Mouse (Mus musculus) kidney, postnatal 25 days (tissue): Measurements from ENCODE around the gene Slc22a23.

Source experiments
- DNase-seq, 2 experiments: peaks; one replicate each; pipeline ENCODE4 v3.0.0; 2021; ENCODE audit warnings: mixed read lengths in 2 of 2

Slc22a23 gene

DNA sequence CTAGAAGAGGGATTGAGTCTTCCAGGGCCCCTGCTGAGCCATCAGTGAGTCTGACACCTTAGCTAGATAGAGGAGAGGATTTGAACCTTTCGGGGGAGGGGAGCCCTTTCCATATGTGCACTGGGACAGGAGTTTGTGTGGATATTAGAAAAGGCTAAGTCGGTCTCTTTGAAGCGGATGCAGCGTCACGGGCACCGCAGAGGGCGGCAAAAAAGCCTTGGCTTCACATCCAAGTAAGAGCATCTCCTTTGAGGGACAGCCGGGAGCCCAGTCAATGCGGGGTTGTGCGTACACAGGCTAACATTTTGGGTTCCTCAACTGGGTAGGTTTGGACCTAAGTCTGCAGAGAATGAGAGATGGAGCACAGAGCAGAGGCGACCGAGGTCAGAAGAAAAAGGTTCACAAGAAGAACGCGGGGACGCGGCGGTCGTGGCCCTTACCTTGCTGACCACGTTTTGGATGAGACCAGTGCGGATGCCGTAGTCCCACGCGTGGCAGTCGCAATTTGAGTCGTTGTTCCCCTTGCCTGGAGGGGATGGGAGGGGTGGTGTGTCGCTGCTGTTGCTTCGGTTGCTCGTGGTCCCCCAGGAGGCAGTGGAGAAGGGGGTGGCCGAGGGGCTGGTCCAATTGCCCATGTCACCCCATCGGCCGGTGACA, 1.1 kb downstream of the Slc22a23 start:
- DNase-seq: peak; percentile 23 to 43

DNA sequence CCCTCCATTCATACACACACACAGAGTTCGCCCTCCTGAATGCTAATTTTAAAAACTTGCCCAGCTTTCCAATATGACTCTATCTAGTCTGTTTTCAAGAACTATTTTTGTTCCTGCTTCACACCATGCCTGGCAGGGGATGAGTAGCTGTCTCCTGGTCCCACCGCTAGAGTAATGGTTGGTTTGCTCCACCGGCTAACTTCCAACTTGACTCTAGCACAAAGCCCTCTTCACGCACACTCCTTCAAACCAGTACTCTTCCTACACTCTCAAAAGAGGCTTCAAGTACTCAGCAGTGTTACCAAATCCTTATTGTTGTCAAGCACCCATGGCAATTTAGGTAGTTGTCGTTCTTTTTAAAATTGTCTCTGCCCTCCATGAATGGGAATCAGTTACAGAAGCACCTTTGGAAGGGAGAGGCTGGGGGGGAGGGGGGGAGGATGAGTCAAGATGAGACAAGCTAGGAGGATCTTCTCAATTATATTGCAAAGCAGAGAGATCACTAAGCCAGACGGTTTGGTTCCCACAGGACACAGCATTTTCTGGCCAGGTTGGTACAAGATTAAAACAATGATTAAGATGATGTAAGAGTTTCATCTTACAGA, 2.6 kb downstream of the Slc22a23 start:
- no peak for DNase-seq

DNA sequence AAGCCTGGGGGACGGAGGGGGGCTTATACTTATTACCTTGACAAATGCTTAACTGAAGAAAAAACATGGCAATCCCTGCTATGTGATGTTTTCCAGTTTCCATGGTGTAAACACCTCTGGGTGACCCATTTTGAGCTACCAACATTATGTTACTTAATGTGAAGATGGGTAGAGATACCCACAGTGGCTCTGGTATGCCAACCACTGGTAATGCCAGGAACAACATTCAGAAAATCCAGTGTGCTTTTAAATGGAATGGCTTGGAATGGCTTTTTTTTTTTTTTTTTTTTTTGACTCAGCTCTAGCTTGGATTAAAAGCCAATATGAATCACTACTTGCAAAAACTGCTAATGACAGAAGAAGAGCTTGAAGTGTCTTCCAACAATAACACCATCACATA, 8.1 kb downstream of the Slc22a23 start:
- no peak for DNase-seq

DNA sequence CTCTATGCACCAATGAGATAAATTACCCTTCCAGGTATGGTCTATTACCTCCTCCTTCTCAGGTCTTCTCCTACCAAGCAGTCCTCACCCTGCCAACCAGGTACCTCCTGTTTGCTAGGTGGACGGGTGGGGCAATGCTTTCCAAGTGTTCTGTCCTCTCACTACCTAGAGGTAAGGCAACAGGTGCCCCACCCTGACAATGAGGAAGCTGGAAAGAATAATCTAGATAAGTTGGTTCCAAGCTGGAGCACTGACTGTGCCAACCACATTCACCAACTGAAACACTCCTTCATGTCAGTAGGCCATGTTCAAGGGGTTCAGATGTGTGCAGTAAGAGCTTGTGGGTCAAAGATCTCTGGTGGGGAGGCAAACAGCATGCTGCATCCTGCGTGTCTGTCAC, 10.1 kb downstream of the Slc22a23 start:
- DNase-seq: no peak

DNA sequence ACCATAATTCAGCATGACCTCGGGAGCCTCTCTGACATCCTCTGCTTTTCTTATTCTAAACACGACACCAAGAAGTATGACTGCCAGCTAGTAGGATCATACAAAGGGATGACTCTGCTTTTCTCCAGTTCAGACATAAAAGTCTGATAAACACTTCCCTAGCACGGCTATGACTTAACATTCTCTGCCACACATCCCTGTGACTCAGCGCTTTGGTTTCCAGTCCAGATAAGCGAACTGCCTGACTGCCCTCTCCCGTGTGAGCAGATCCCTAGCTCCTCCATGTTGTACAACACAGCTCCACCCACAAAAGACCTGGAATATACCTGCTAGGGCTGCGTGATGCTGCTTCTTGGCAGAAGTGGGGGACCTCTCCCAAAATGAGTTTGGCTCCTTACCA, 12.2 kb downstream of the Slc22a23 start:
- DNase-seq: no peak

DNA sequence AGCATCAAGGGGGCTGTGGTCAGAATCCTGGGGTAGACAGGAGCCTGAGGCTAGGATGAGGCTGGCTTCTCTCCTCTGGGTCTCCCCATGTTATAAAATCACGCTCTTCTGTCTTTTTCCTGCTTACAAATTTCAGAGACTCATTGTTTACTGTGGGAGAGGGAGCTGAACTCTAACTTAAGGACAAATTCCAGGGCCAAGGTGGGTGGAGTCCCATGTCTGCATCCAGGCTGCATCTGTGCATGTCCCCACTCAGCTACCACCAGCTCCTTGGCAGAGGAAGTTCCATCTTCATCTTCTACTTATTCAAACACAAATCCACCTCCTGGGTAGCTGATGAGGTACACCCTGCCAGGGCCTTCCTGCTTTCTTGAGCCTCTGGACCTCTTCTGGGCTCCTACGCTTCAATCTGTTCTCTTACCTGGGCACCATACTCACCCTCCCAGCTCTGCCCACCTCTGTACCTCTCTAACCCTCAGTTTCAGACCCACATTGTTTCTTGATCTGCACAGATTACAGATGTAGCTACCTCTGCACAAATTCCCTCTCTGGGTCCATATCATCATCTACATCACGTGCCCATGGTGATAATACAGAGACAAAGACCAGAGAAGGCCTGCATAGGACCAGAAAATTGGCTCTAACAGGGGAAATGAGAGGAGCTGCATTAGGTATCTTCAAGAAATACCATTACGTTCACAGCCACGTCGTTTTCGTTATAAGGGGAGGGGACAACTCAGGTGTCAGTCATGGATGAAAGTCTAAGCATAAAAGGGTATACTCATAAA, 13.4 kb downstream of the Slc22a23 start:
- peak in 1 of 2 experiments; percentile 29 for DNase-seq

DNA sequence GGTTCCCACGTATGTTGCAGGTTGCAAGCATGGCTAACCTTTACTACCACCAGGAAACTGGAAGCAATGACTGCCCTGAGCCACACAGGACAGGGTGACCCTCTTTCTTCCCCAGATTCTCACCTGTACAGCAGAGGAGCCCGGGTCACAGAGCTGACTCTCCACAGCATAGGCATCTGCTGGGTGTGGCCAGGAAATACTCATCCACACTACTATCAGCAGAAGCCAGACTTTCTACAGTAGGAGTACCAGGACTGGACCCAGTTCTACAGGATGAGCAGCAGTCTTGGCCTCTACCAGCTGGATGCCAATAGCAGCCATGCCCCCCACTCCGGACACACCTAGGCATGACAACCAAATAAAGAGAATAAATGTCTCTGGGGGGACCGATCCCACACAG, 15.4 kb downstream of the Slc22a23 start:
- DNase-seq: no peak

DNA sequence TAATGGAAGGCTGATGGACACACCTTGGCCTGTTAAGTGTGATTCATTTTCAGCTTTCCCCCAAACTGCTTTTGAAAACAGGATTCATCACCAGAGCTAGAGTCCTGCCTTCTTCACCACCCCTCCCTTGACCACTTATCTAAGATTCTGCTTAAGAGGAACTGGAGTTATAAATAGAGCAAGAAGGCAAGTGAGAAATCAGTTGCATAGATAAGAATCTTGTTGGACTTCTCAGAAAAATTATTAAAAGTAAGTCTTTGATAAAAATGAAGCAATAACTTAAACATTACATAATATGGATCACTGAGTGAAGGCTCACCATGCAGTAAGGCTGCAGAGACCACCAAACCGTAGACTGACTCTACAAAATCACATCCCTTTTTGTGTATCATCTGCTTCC, 18.0 kb downstream of the Slc22a23 start:
- DNase-seq: no peak

DNA sequence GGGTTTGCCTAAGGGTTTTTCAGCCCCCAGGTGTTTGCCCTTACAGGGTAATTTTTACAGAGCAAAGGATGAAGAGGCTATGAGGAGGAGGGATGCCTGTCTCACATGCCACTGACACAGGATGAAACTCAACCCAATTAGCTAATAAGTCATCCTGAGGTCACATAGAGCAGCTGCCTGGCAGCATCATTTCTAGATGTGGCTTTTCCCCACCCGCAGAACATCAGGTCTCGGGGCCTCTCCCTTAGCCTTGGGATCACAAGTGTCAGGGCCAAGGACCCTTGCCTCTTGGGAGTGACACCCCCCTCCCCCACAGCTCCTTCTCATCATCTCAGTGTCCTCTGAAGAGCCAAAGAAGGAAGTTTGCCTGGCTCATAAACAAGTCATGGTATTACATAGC, 21.6 kb downstream of the Slc22a23 start:
- DNase-seq: no peak

DNA sequence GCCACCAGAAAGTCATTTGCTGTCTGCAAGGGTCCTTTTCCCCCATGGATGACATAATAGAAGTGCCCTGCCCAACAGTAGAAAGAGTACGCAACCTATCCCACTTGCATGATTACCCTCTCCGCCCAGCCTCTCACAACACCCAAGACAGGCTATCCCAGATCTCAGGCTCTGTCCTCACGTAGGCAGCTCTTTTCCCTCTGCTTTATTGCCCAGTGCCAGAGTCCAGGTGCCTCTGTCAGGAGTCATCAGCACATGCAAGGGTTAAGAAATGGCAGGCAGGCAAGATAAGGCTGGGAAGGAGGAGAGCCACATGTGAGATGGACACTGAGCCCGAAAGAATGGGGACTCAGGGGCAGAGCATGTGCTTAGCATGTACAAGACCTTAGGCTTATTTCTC, 24.5 kb downstream of the Slc22a23 start:
- no peak for DNase-seq

DNA sequence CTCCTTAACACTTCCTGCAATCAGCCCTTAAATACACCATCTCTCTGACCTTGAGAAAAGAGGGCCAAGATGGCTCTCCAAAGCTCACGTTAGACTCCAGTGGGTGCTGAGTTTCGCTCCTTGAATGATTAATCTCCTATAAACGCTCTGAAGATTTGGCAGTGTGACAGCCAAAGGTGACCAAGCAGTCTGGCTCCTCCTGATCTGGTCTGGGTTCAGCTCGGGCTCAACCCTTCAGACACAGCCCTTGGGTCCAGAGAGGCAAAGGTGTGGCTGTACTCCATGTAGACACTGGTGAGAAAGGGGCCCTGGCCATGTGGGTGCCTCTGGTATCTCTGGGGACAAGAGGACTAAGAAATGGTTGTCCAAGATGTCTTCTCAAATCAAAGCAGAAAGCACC, 27.9 kb downstream of the Slc22a23 start:
- peak; percentile 84 to 90 for DNase-seq

DNA sequence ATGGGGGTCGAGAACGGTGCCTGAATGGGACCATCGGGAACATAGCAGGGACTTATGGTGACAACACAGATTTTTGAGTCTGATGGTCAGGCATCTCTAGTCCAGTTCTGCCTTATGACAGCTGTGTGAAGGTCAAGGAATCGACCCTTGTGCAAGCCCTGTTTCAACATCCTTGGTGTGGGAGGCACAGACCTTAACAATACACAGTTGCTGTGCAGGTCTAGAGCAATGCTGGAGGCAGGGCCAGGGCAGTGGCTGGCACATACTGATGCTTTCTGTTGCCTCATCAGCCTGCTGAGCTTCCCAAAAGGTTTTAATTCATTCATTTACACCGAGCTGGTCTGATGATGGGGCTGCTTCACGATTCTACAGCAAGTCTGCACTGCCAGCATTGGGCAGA, 28.5 kb downstream of the Slc22a23 start:
- DNase-seq: peak in 1 of 2 experiments; percentile 54

DNA sequence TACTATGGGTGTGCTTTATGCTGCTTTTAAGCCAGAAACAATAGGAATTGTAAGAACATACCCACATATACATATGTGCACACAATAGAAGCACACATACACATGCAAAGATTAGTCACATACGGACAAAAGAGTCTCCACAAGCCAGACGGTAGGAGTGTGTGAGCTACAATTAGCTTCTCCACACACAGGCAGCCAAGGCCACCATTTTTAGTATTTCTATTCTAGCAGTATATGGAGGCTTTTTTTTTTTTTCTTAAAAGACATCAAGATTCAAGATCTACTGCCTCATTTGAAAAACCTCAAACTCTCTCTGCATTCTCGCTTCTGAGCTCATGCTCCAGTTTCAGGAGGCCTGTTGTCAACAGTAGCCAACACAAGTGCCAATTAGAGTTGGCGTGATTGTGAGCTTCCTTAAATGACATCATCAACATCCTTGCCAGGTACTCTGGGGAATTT, 31.9 kb downstream of the Slc22a23 start:
- DNase-seq: no peak

DNA sequence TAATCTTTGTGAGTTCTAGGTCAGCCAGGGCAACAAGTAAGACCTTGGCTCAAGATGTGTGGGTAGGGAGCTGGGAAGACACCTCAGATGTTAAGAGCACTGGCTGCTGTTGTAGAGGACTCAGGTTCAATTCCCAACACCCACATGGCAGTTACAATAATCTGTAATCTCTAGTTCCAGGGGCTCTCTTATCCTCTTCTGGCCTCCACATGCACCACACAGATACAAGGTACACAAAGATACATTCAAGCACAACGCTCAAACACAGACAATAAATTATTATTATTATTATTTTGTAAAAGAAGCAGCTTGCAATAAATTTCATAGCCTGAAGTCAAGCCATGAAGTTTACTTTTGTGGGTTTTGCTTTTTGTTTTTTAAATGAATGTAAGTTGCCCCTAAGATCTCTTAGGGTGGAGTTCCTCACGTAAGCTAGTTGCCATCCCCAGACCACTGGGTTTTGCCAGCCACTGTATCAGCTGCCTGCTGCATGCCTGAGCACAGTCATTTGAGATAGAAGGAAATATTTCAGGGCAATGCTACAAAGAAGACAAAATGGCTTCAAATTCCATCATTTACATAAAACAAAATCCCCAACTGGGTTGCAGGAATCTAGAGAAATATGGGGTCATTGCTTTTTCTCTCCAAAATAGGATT, 32.5 kb downstream of the Slc22a23 start:
- DNase-seq: no peak

DNA sequence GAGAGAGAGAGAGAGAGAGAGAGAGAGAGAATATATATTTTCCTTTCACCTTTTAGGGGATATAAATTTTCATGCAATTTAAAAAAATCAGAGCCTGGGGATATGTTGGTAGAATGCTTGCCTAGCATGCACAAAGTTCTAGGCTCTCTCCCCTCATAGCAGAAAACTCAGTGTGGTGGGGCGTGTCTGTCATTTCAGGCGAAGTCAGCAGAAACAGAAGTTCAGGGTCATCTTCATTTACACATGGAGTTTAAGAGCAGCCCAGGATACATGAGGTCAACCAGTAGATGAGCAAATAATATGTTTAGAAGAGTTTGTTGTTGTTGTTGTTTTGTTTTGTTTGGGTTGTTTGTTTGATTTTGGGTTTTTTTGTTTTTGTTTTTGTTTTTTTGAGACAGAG, 33.4 kb downstream of the Slc22a23 start:
- DNase-seq: no peak

DNA sequence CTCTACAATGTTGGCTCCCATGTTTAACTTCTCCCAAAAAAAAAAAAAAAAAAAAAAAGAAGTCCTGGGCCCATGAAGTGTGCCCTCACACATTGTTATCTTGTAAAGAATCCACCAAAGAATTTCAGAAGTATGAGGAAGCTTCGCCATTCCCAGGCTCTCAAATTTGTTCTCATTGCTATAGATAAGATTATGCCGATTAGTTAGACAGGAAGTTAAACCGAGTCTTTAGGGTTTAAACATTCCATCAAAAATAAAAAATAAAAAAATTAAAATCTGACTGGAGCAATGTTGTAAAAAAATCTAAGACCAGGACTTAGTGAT, 36.4 kb downstream of the Slc22a23 start:
- no peak for DNase-seq

DNA sequence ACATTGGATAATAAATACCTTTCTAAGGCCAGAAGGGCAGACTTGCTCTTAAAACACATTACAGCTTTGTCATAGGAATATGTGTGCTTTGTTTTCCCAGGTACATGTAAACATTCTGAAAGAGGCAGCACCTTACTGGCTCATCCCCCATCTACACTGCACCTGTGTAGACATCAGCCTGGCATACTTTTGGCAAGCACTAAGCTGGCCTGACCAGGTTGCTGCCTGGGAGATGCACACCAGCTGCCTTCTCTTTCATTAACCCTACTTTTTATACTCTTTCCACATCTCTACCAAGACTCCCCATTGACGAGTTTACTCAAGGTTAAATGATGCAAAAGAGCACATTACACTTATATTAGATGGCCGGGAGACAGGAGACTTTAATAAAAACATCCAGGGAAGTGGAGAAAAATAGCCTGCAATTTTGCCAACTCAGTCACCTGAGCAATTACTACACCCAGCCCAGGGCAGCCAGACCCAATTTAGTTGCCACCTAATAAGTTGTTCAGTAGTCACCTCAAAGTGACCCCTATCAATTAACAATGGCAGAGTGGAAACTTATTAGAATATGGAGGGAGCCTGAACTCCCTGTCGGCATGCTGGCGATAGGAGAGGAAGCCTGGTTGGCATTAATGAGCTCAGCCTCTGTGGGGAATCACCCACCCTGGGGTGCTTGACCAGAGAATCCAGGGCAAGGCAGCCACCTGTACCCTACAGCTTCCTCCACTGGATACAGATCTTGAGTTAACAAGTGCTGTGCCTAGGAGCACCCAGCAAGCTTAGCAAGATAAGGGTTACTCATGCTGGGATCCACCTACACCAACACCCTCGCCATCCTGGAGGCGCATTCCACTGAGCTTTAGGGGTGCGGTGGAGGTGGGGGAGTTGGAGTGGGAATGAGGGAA, 37.0 kb downstream of the Slc22a23 start:
- DNase-seq: peak in 1 of 2 experiments; percentile 67

DNA sequence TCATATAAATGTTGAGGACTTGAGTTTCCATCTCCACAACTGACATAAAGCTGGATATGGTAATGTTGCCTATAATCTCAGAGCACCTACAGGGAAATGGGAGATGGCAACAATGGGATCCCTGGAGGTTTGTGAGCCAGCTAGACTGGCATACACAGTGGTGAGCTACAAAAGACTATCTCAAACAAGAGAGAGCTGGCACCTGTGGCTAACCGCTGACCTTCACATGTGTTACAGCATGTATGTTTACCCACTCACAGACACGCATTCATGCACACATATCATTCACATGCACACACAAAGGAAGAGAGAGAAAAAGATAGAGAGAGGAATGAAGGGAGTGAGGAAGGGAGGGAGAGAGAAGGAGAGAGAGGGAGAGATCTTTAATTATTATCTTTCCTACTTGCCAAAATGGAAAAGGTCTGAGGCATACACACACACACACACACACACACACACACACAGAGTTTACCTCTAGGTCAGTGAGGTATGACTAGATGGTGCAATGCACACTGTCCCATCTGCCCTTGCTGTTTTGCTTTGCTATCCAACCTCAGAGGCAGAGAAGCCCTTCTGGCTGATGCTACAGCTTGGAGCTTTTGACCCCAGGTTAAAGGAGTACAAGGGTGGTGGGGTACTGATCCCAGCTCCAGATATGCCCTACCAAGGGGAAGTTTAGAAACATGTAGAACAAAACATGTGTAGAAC, 38.9 kb downstream of the Slc22a23 start:
- no peak for DNase-seq

DNA sequence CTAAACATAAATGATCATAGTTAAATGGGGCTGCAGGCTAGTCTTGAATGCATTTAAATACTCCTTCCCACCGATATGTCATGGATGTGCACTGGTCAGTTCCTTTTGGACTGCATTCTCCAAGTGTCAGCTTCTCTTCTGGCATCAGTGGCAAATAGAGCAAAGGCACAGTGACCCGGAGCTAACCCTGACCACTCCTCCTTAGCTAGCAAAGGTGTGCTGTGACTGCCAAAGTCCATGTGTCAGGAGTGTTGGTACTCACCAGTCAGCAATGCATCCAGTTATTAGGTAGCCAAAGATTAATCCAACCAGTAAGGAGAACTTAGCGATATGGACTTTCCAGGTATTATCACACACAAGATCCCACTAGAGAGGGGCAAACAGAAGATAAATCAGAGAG, 40.1 kb downstream of the Slc22a23 start:
- peak; percentile 69 to 88 for DNase-seq

DNA sequence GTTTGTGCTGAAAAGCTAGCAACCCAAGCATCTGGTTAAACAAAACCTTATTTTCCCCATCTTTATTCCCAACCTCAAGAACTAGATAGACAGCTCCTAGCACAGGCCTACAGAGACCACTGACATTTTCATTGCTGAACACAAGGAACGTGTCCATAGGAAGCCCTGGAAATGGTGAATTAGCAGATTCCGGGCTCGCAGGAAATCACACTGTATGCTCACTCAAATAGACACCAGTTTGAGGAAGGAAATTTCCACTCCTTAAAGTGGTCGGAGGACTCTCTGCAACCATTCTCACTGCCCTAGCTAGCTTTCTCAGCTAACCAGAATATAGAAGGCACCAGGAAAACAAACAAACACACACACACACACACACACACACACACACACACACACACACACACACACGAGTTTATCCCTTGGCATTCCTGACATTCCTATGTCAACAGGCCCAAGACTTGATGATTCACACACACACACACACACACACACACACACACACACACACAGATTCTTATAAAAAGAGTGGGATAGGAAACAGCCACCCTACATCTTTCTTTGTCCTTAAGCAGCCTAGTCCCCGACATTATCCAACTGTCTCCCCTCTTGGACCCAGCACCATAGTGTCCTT, 41.5 kb downstream of the Slc22a23 start:
- no peak for DNase-seq

DNA sequence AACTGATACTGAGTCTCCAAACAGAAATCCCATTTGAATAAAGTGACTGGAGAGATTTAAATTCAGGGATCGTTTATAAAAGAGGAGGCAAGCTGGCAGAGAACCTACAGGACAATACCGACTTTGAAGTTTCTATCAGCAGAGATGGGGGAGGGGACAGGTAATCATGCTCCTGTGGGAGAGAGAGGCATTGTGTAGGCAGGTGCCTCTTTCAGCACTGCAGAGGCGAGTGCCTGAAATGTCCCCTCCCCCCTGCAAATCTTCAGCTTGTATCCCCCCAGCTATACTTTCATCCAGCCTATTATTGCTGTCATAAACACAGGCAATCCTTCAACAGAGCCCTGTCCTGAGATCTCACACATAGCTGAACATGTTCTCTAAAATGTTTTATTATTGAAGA, 43.4 kb downstream of the Slc22a23 start:
- no peak for DNase-seq
